Mouse (Mus musculus): Measurements from ENCODE around the gene Hist1h4i.
"Not testable (repeated sequence)": the region's sequence is repeated elsewhere in the genome, so short reads cannot be mapped to it uniquely, and the experiment has no call there.

Gene Hist1h4i

DNA sequence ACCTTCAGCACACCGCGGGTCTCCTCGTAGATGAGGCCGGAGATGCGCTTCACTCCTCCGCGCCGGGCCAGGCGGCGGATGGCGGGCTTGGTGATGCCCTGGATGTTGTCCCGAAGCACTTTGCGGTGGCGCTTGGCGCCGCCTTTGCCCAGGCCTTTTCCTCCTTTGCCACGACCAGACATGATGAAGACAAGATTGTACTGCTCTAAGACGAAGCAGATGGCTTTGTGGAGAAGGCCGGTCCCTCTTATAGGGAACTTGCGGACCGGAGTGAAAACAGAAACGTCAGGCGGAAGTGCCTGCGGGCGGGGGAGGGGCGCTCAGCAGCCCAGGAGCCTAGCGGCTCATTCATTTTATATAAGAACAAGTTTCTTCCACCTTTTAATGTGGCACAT is at the start of gene Hist1h4i:
Hist1h4i (minus strand) TSS at position 221 of the 395 bp plus-strand sequence.
- peak; percentile 97 for DNase-seq

GRCm38 (mm10) chr13:22084140-22084539 is 43.0 kb upstream of the Hist1h4i start, which contains the start of gene Vmn1r188:
Gene Vmn1r188 (plus strand): TSS chr13:22084440.
- not testable (repeated sequence) for DNase-seq

- no peak for DNase-seq
Measured at GRCm38 (mm10) chr13:22063468-22063867, 22.3 kb upstream of the Hist1h4i start.

GRCm38 (mm10) chr13:22061422-22061821 is 20.3 kb upstream of the Hist1h4i start:
- DNase-seq, result no peak

- no peak for DNase-seq
Measured at GRCm38 (mm10) chr13:22053754-22054153, 12.6 kb upstream of the Hist1h4i start.

DNA sequence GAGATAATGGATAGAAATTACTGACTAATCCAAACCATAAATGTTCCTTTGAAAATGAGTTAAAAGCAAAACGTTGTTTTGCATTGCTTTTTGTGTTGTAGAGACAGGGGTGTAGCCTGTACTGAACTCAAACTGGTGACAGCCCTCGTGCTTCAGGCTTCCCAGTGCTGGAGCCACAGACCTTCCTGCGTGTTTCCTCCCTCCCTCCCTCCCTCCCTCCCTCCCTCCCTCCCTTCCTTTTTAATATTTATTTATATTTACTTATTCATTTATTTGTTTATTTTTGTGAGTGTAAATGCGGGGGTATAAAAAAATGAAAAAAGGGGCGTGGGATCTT is 10.3 kb upstream of the Hist1h4i start:
- no peak for DNase-seq

- peak; percentile 92 for DNase-seq
Measured at GRCm38 (mm10) chr13:22050591-22051522, 9.7 kb upstream of the Hist1h4i start.

GRCm38 (mm10) chr13:22049737-22050440 is 8.7 kb upstream of the Hist1h4i start:
- DNase-seq, result peak; percentile 22

DNA sequence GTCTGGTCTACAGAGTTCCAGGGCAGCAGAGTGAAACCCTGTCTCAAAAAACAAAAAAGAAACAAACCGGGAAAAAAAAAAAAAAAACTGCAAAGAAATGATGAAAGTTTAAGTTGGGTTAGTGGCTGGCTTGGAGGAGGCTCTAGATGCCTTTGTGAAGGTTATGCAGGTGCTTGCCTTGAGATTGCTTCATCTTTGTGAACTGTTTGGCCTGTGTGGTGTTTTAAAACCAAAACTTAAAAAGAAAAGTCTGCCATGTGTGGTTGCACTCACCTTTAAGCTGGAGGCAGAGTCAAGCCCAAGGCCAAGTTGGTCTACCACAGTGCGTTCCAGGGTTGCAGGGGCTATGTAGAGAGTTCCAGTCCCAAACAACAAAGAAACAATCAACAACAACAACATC is 7.9 kb upstream of the Hist1h4i start:
- no peak for DNase-seq

GRCm38 (mm10) chr13:22045311-22045710 is 4.1 kb upstream of the Hist1h4i start:
- DNase-seq, result no peak

GRCm38 (mm10) chr13:22044432-22045155 is 3.4 kb upstream of the Hist1h4i start:
- no peak for DNase-seq

DNA sequence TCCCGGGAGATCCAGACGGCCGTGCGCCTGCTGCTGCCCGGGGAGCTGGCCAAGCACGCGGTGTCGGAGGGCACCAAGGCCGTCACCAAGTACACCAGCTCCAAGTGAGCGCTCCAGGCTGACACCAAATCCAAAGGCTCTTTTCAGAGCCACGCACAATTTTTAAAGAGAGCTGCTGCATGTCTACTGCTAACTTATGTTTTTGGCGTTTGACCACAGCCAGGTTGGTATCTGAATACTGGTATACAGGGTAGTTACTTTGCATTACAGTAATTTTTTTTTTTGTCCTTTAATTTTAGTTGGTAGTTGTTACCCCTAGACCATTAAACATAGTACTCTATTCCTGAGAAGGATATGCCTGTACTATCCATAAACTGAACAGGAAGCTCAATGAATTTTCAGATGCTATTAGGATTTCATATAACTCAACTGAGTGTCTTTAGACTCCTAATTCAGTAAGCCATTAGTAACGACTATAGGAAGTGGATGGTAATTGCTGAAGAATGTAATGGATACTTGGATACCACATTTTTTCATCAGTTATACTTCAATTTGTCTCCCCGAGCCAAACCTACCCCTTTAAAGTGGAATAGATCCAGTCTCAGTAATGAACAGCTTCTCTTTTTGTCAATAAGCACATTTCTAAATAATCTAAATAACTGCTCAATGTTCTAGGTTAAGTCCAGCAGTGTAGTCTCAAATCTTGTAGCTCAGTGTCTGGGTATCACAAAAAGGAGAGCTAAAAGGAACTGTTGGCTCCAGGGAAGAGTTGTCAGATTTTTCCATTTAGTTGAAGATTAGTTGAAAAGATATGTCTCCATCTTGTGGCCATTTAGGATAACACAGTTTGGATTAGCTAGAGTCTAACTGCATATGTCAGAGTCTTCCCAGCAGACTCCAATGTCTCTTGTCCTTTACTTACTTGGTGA is 2.6 kb upstream of the Hist1h4i start:
- no peak for DNase-seq

DNA sequence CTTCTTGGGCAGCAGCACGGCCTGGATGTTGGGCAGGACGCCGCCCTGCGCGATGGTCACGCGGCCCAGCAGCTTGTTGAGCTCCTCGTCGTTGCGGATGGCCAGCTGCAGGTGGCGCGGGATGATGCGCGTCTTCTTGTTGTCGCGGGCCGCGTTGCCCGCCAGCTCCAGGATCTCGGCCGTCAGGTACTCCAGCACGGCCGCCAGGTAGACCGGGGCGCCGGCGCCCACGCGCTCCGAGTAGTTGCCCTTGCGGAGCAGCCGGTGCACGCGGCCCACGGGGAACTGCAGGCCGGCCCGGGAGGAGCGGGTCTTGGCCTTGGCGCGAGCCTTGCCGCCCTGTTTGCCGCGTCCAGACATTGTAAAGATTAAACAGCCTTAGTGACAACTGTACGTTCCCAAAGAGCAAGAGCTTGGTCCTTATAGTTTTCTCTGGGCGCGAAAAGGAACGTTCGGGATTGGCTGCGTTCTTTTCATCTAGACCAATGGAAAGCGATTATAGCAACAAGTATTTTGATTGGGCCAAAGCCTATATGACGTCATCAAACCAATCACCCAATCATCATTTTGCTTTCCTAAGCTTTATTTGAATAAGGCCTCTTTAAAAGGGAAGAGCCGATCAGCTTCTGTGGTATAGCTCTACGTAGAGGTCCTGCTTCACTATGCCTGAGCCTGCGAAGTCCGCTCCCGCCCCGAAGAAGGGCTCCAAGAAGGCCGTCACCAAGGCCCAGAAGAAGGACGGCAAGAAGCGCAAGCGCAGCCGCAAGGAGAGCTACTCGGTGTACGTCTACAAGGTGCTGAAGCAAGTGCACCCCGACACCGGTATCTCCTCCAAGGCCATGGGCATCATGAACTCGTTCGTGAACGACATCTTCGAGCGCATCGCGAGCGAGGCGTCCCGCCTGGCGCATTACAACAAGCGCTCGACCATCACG is 1.7 kb upstream of the Hist1h4i start, which contains the start of the genes Hist1h2ag and Hist1h2bj:
Hist1h2ag (minus strand) TSS at position 377 of the 935 bp plus-strand sequence.
Hist1h2bj (plus strand) TSS at position 647 of the 935 bp plus-strand sequence.
- peak; percentile 87 for DNase-seq

GRCm38 (mm10) chr13:22041651-22042567 is 747 bp upstream of the Hist1h4i start:
- no peak for DNase-seq

GRCm38 (mm10) chr13:22040464-22041141 is 559 bp downstream of the Hist1h4i start:
- no peak for DNase-seq

GRCm38 (mm10) chr13:22039951-22040463 is 1.2 kb downstream of the Hist1h4i start:
- no peak for DNase-seq

GRCm38 (mm10) chr13:22039364-22039763 is 1.8 kb downstream of the Hist1h4i start:
- DNase-seq, result no peak

- DNase-seq, result no peak
Measured at GRCm38 (mm10) chr13:22037415-22037814, 3.7 kb downstream of the Hist1h4i start.

GRCm38 (mm10) chr13:22036986-22037385 is 4.2 kb downstream of the Hist1h4i start:
- DNase-seq, result no peak
